Mouse (Mus musculus): ENCODE results near the gene Hoxd4.
A peak's percentile ranks its signal among the peaks of the same experiment; 100 is the strongest.

Hoxd4 gene

GRCm38 (mm10) chr2:74679596-74679971 lies 32.1 kb upstream of the Hoxd4 start:
- DNase-seq (ENCODE audit: low spot score) = no peak

- no peak for DNase-seq (ENCODE audit: low spot score)
Measured at GRCm38 (mm10) chr2:74679980-74680379, 31.7 kb upstream of the Hoxd4 start.

- DNase-seq (ENCODE audit: low spot score) = no peak
Measured at GRCm38 (mm10) chr2:74680561-74681398, 30.9 kb upstream of the Hoxd4 start.

- DNase-seq (ENCODE audit: low spot score) = peak; percentile 19
Measured at GRCm38 (mm10) chr2:74681594-74682531, 29.9 kb upstream of the Hoxd4 start.

- DNase-seq (ENCODE audit: low spot score) = no peak
Measured at GRCm38 (mm10) chr2:74682796-74683195, 28.9 kb upstream of the Hoxd4 start.

GRCm38 (mm10) chr2:74683471-74683951 lies 28.2 kb upstream of the Hoxd4 start:
- peak; percentile 35 for DNase-seq (ENCODE audit: low spot score)

- DNase-seq (ENCODE audit: low spot score) = no peak
Measured at GRCm38 (mm10) chr2:74684106-74684505, 27.6 kb upstream of the Hoxd4 start.

- DNase-seq (ENCODE audit: low spot score) = no peak
Measured at GRCm38 (mm10) chr2:74685059-74685603, 26.6 kb upstream of the Hoxd4 start.

GRCm38 (mm10) chr2:74686301-74686987 lies 25.3 kb upstream of the Hoxd4 start:
- no peak for DNase-seq (ENCODE audit: low spot score)

GRCm38 (mm10) chr2:74686988-74687697 lies 24.6 kb upstream of the Hoxd4 start:
- no peak for DNase-seq (ENCODE audit: low spot score)

- no peak for DNase-seq (ENCODE audit: low spot score)
Measured at GRCm38 (mm10) chr2:74687698-74688555, 23.8 kb upstream of the Hoxd4 start.

- no peak for DNase-seq (ENCODE audit: low spot score)
Measured at GRCm38 (mm10) chr2:74688795-74689573, 22.7 kb upstream of the Hoxd4 start.

GRCm38 (mm10) chr2:74689574-74690337 lies 22.0 kb upstream of the Hoxd4 start:
- DNase-seq (ENCODE audit: low spot score) = no peak

GRCm38 (mm10) chr2:74690338-74690716 lies 21.4 kb upstream of the Hoxd4 start:
- DNase-seq (ENCODE audit: low spot score) = no peak

- DNase-seq (ENCODE audit: low spot score) = peak; percentile 82
Measured at GRCm38 (mm10) chr2:74691022-74691951, 20.4 kb upstream of the Hoxd4 start, which contains the start of gene Hoxd10. Gene Hoxd10 (plus strand): TSS chr2:74691924.

- DNase-seq (ENCODE audit: low spot score) = no peak
Measured at GRCm38 (mm10) chr2:74691995-74692807, 19.5 kb upstream of the Hoxd4 start.
